Mouse (Mus musculus) stomach, embryonic 14.5 days (tissue): Measurements from ENCODE around the gene Ptpn9. TPM values are rescaled to one million over a fixed set of nuclear protein-coding genes. Genes with fewer than 3 reads are reported as not detected.
"Not testable (repeated sequence)": the region's sequence is repeated elsewhere in the genome, so short reads cannot be mapped to it uniquely, and the experiment has no call there.

Experiments
- ATAC-seq: fragments of 200-750 bp; cut with Nextera tagmentation; 2 replicates; pipeline ENCODE4 v1.8.0; 2017; ENCODE audit warnings: low read depth, moderate TSS enrichment; ENCODE audit not compliant: insufficient number of reproducible peaks, insufficient read depth, low FRiP score
- H3K27ac ChIP-seq: fragments of 300-500 bp; sonication (generic); 2 replicates; pipeline ENCODE4 v1.5.1; 2014; ENCODE audit warnings: mild to moderate bottlenecking, low read length, moderate library complexity, mixed read lengths
- H3K27me3 ChIP-seq: fragments of 300-500 bp; sonication (generic); 2 replicates; pipeline ENCODE4 v1.6.1; 2014; ENCODE audit warnings: low read length, control low read depth, mixed read lengths; ENCODE audit not compliant: control insufficient read depth, insufficient read depth
- H3K36me3 ChIP-seq: fragments of 300-500 bp; sonication (generic); 2 replicates; pipeline ENCODE4 v1.6.1; 2014; ENCODE audit warnings: mild to moderate bottlenecking, control low read depth, low read length, moderate library complexity, mixed read lengths; ENCODE audit not compliant: control insufficient read depth, insufficient read depth
- H3K4me1 ChIP-seq: fragments of 300-500 bp; sonication (generic); 2 replicates; pipeline ENCODE4 v1.6.1; 2014; ENCODE audit warnings: low read length, control low read depth, mixed read lengths; ENCODE audit not compliant: control insufficient read depth, insufficient read depth
- H3K4me2 ChIP-seq: fragments of 300-500 bp; sonication (generic); replicated peaks from 2 replicates; pipeline ENCODE4 v1.6.1; 2014; ENCODE audit warnings: low read depth, low read length, control low read depth
- H3K4me3 ChIP-seq: fragments of 300-500 bp; sonication (generic); 2 replicates; pipeline ENCODE4 v1.5.1; 2014; ENCODE audit warnings: low read depth, low read length, control low read depth
- H3K9ac ChIP-seq: fragments of 300-500 bp; sonication (generic); replicated peaks from 2 replicates; pipeline ENCODE4 v1.6.1; 2014; ENCODE audit warnings: low read depth, mild to moderate bottlenecking, control low read depth, low read length, moderate library complexity, mixed read lengths
- H3K9me3 ChIP-seq: fragments of 300-500 bp; sonication (generic); 2 replicates; pipeline ENCODE4 v1.6.1; 2016; ENCODE audit warnings: low read depth, low read length, control low read depth; ENCODE audit not compliant: control insufficient read depth
- WGBS: fragments of 180-500 bp; shearing (Covaris S2); extraction: QIAGEN DNeasy Blood & Tissue Kit; methylation state at CpG from one replicate; pipeline ENCODE4 v1.1.7; 2014; 5-methylcytosine and 5-hydroxymethylcytosine counted together
- polyA plus RNA-seq: library from polyadenylated mRNA; unstranded; fragments of >200 nt; fragmentation: Nextera tagmentation; extraction: Ambion mirVana; gene quantifications from 2 replicates; pipeline ENCODE4 v1.2.1, GENCODE M21; 2014

Ptpn9 gene
- polyA plus RNA-seq, 1 experiment from 2014 or later, result 28.0 TPM

DNA sequence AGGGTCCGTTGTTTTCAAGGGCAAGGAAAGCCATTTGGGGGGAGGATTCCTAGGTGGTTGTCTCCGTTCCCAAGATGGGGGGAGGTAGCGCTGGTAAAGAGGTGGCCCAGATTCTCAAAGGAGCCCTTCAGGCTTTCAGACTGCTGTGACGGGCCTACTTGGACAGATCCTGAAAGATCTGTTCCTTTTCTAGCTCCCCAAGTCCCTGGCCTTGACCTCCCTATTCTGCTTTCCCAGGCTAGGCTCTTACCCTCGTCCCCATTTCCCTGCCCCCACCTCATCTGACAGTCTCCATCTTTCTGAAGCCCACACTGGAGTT is 1.3 kb downstream of the Ptpn9 start:
- WGBS, result 0% methylated on average over 5 of the region's 5 CpGs
- Histone ChIP-seq H3K4me1 (no peaks in the 10 kb centered on the region; the same call in 1 of the 2 replicates), H3K4me2 (peak overlapping the region; percentile 82), H3K36me3 (no peaks in the 10 kb centered on the region), H3K9me3 (no peaks in the 10 kb centered on the region), H3K27ac (peak overlapping the region; percentile 97), H3K27me3 (no peaks in the 10 kb centered on the region), H3K4me3 (peak overlapping the region; percentile 88), H3K9ac (peak overlapping the region; percentile 95)
- 0 out of 2 replicates have a peak, but pooled peaks have one; percentile 1 for ATAC-seq

DNA sequence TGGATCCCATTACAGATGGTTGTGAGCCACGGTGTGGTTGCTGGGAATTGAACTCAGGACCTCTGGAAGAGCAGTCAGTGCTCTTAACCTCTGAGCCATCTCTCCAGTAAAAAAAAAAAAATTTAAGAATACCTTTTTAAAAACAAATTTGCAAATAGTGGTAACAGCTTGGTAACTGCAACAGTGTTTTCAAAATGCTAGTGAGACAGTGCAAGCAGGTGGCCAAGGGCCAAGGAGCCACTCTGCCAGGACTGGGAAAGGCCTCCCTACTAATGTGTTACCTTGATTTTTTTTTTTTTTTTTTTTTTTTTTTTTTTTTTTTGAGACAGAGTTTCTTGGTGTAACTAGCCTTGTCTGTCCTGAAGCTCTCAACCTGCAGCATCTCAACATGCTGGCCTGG is 2.5 kb downstream of the Ptpn9 start:
- not testable (repeated sequence) for H3K9me3 ChIP-seq, H3K4me2 ChIP-seq, H3K9ac ChIP-seq, H3K27me3 ChIP-seq, H3K27ac ChIP-seq, H3K4me3 ChIP-seq, H3K4me1 ChIP-seq, ATAC-seq, H3K36me3 ChIP-seq
- 82% methylated on average over 1 of the region's 1 CpGs for WGBS

DNA sequence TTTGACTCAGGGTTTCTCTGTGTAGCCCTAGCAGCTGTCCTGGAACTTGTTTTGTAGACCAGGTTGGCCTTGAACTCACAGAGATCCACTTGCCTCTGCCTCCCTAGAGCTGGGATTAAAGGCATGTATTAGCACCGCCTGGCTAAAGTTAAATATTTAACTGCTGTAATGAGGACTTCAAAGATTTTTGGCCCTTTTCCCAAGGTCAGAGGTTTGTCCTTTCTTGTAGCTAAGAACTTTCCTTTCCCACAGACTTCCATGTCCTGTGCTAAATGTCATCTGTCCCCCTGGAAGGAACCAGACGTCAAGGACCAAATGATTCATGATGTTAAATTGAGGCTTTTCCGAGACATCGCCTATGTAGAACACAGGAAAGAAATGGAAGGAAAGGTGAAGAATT is 8.3 kb downstream of the Ptpn9 start:
- ATAC-seq, result no peak
- Histone ChIP-seq H3K27me3 (no peaks in the 10 kb centered on the region), H3K4me3 (no peak overlapping the region), H3K36me3 (no peaks in the 10 kb centered on the region; the same call in 1 of the 2 replicates), H3K4me1 (no peaks in the 10 kb centered on the region), H3K4me2 (no peak overlapping the region), H3K27ac (no peak overlapping the region), H3K9me3 (no peaks in the 10 kb centered on the region), H3K9ac (no peak overlapping the region)
- WGBS, result 54% methylated on average over 4 of the region's 4 CpGs

DNA sequence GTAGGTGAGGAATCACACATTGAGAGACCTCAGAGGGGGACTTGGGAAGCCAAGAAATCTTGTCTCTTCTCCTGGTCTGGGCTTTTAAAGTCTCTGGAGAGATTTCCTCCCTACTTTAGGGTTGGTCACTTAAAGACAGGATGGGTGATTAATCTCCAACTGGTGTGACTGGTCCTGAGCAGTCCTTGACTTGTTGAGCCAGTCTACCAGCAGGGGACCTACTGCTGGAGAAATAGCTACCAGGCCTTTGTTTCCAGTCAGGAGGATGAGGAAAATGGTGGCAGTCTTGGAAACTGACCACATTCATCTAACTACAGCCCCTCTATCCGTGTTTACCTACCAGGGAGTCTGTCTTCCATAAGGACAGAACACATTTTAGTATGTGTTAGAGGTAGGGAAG is 17.7 kb downstream of the Ptpn9 start:
- no peaks in the 10 kb centered on the region for H3K9me3 ChIP-seq
- H3K4me1 ChIP-seq, result no peaks in the 10 kb centered on the region
- no peak overlapping the region for H3K9ac ChIP-seq
- H3K4me3 ChIP-seq, result no peak overlapping the region
- H3K27me3 ChIP-seq, result no peaks in the 10 kb centered on the region
- no peak overlapping the region for H3K4me2 ChIP-seq
- 71% methylated on average over 1 of the region's 1 CpGs for WGBS
- no peak overlapping the region for H3K27ac ChIP-seq
- ATAC-seq, result no peak
- H3K36me3 ChIP-seq, result no peaks in the 10 kb centered on the region

DNA sequence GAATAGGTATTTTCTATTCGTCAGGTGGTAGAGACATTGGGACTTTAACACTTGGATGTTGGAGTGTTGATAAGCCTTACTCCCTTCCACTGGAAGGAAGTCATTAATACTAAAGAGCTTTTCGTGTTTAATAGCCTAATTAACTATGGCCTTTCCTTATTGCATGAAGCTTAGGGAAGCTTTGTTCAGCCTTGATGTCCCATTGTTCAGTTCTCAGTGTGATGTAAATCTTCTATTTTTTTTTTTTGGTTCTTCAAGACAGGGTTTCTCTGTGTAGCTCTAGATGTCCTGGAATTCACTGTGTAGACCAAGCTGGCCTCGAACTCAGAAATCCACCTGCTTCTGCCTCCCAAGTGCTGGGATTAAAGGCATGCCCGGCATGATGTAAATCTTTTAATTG is 18.2 kb downstream of the Ptpn9 start:
- no peaks in the 10 kb centered on the region for H3K36me3 ChIP-seq
- no peak for ATAC-seq
- H3K4me1 ChIP-seq, result no peaks in the 10 kb centered on the region
- no peak overlapping the region for H3K27ac ChIP-seq
- H3K9me3 ChIP-seq, result no peaks in the 10 kb centered on the region
- no peak overlapping the region for H3K9ac ChIP-seq
- WGBS, result 91% methylated on average over 4 of the region's 4 CpGs
- H3K4me3 ChIP-seq, result no peak overlapping the region
- no peak overlapping the region for H3K4me2 ChIP-seq
- H3K27me3 ChIP-seq, result no peaks in the 10 kb centered on the region

DNA sequence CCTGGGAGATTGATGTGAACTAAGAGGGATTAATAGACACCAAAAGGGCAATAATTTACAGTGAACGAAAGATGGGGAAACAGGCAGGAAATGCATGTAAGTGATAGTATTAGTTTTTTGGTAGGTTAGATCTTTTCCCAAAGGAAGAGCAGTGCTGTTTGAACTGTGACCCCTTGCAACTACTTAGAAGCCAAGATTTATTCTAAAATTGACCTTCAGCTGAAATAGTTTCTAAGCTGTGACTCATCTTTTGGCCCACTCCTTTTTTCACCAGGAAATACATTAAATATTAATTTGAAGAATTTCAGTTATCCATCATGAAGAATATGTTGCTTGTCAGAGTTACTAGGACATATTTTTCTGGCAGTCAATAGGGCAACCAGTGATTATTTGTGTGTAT is 19.0 kb downstream of the Ptpn9 start:
- Histone ChIP-seq H3K9ac (no peak overlapping the region), H3K9me3 (no peaks in the 10 kb centered on the region), H3K27ac (no peak overlapping the region), H3K4me3 (no peak overlapping the region), H3K36me3 (no peaks in the 10 kb centered on the region), H3K4me2 (no peak overlapping the region), H3K4me1 (no peaks in the 10 kb centered on the region), H3K27me3 (no peaks in the 10 kb centered on the region)
- no peak for ATAC-seq
- WGBS, result 90% methylated on average over 1 of the region's 1 CpGs

DNA sequence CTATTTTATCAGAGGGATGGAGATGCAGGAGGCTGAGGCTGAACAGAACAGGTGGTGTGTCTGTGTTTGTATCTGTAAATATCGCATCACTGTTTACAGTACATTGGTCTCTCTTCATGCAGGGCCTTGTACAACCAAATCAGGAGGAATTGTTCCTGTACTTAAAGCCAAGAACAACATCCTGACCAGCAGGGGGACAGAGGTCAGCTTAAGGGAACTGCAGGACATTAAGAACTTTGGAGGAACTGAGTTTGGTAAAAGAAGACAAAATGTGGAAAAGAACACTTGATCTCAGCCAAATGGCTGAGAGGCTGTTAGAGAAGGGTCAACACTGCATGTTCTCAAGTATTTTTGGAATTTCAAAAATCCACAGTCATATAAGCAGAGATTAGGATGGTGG is 20.0 kb downstream of the Ptpn9 start:
- H3K4me3 ChIP-seq, result no peak overlapping the region
- no peak overlapping the region for H3K4me2 ChIP-seq
- no peaks in the 10 kb centered on the region for H3K36me3 ChIP-seq
- no peak overlapping the region for H3K9ac ChIP-seq
- H3K27me3 ChIP-seq, result no peaks in the 10 kb centered on the region
- WGBS, result 77% methylated on average over 1 of the region's 1 CpGs
- ATAC-seq, result no peak
- H3K4me1 ChIP-seq, result no peaks in the 10 kb centered on the region
- no peak overlapping the region for H3K27ac ChIP-seq
- H3K9me3 ChIP-seq, result no peaks in the 10 kb centered on the region

DNA sequence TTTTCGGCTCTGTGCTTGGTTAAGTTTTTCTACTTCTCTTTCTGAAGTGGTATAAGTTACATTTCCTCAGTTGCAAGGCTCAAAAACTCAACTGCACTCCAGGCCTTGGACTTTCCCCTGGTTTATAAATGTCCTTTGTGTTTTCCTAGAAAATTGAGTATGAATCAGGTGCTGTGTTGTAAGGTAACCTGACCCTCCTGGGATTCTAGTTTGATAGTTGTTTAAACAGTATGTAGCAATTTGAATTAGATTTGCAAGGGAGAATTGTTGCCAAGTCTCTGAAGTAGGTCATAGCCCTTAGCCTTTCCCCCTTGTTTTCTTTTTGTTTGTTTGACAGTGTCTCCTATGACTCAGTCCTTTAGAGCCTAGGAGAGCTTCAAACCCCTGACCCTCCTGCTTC is 22.9 kb downstream of the Ptpn9 start:
- Histone ChIP-seq H3K36me3 (peaks cover 9% of the 10 kb centered on the region), H3K9ac (no peak overlapping the region), H3K9me3 (no peaks in the 10 kb centered on the region), H3K27ac (no peak overlapping the region), H3K4me3 (no peak overlapping the region), H3K4me1 (no peaks in the 10 kb centered on the region), H3K27me3 (no peaks in the 10 kb centered on the region), H3K4me2 (no peak overlapping the region)
- WGBS, result 95% methylated on average over 1 of the region's 1 CpGs
- ATAC-seq, result no peak

DNA sequence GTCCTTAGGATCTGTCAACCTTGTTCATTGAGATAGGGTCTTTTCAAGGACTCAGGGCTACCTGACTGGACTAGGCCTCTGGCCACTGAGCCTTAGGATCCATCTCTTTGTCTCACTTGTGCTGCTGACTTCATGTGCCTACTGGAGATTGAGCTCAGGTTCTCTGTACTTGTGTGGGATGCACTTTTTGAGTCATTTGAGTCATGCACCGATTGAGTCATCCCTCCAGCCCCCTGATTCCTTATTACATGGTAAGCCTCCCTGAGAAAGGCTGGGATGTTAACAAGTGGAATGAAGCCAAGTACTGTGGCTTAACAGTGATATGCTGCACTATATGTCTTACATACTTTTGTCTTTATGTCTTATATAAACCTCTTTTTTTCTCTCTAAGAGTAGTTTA is 37.0 kb downstream of the Ptpn9 start:
- no peak overlapping the region for H3K4me3 ChIP-seq
- H3K9ac ChIP-seq, result no peak overlapping the region
- no peaks in the 10 kb centered on the region for H3K27me3 ChIP-seq
- H3K4me2 ChIP-seq, result no peak overlapping the region
- no peaks in the 10 kb centered on the region for H3K9me3 ChIP-seq
- H3K36me3 ChIP-seq, result peaks cover 23% of the 10 kb centered on the region
- H3K27ac ChIP-seq, result no peak overlapping the region
- WGBS, result 87% methylated on average over 1 of the region's 1 CpGs
- no peaks in the 10 kb centered on the region for H3K4me1 ChIP-seq
- no peak for ATAC-seq
